Mouse (Mus musculus): ENCODE data around the gene Fkbp10.

Gene Fkbp10

GRCm38 (mm10) chr11:100472935-100473295 lies 57.4 kb downstream of the Fkbp10 start:
- DNase-seq, result no peak
